Mouse (Mus musculus) ES-E14 (cell line): ENCODE results near the gene Tceal3. TPM values are rescaled to one million over a fixed set of nuclear protein-coding genes. Genes with fewer than 3 reads are reported as not detected.
"Not testable (repeated sequence)": the region's sequence is repeated elsewhere in the genome, so short reads cannot be mapped to it uniquely, and the experiment has no call there.

ENCODE experiments used
- DNase-seq: peaks from one replicate; pipeline ENCODE4 v3.0.0-alpha.2; 2013; ENCODE audit warnings: low read depth, low spot score
- H3K27ac ChIP-seq: 2 replicates; pipeline ENCODE4 v1.5.1; 2012; ENCODE audit warnings: low read depth, mild to moderate bottlenecking, low read length, moderate library complexity, mixed read lengths; ENCODE audit not compliant: poor library complexity, insufficient read depth, severe bottlenecking
- H3K36me3 ChIP-seq: 2 replicates; pipeline ENCODE4 v1.6.1; 2012; ENCODE audit warnings: mild to moderate bottlenecking, low read length, moderate library complexity, mixed read lengths; ENCODE audit not compliant: control insufficient read depth, poor library complexity, insufficient read depth, severe bottlenecking
- H3K4me1 ChIP-seq, 2 experiments: fragments of 150-350 bp in 1 of 2; sonication (generic) in 1 of 2; 2 replicates each; pipeline ENCODE4 v1.6.1; 2012; ENCODE audit warnings: low read length in 2 of 2, mild to moderate bottlenecking in 1 of 2, mixed read lengths in 1 of 2; ENCODE audit not compliant: control insufficient read depth in 2 of 2, insufficient read depth in 2 of 2, poor library complexity in 1 of 2
- H3K4me3 ChIP-seq, 2 experiments: fragments of 150-350 bp in 1 of 2; sonication (generic) in 1 of 2; 2 replicates each; pipeline ENCODE4 v1.5.1; 2012; ENCODE audit warnings: low read length in 2 of 2, low read depth in 1 of 2, mild to moderate bottlenecking in 1 of 2, mixed read lengths in 1 of 2; ENCODE audit not compliant: insufficient read depth in 1 of 2, poor library complexity in 1 of 2, severe bottlenecking in 1 of 2
- H3K9ac ChIP-seq: 2 replicates; pipeline ENCODE4 v1.6.1; 2012; ENCODE audit warnings: low read depth, mild to moderate bottlenecking, low read length, mixed read lengths; ENCODE audit not compliant: poor library complexity, insufficient read depth, severe bottlenecking
- H3K9me3 ChIP-seq: fragments of 150-350 bp; sonication (generic); 2 replicates; pipeline ENCODE4 v1.6.1; 2012; ENCODE audit warnings: low read depth, mild to moderate bottlenecking, low read length; ENCODE audit not compliant: control insufficient read depth, insufficient read depth
- CHD2 ChIP-seq: IDR thresholded peaks from 2 replicates; pipeline ENCODE4 v1.6.1; 2014; ENCODE audit warnings: mild to moderate bottlenecking, low read depth, low read length, inconsistent platforms
- HCFC1 ChIP-seq: IDR thresholded peaks from 2 replicates; pipeline ENCODE4 v1.6.1; 2012; ENCODE audit warnings: low read length, inconsistent platforms, borderline replicate concordance; ENCODE audit not compliant: insufficient read depth
- MAFK ChIP-seq: IDR thresholded peaks from 2 replicates; pipeline ENCODE4 v1.6.1; 2014; ENCODE audit warnings: mild to moderate bottlenecking, low read depth, low read length, inconsistent platforms; ENCODE audit not compliant: insufficient read depth
- ZC3H11A ChIP-seq: IDR thresholded peaks from 2 replicates; pipeline ENCODE4 v1.6.1; 2012; ENCODE audit warnings: low read depth, mild to moderate bottlenecking, inconsistent platforms, low read length, borderline replicate concordance
- ZNF384 ChIP-seq: IDR thresholded peaks from 2 replicates; pipeline ENCODE4 v1.6.1; 2012; ENCODE audit warnings: low read depth, low read length, inconsistent platforms
- in situ Hi-C, 2 experiments: fragments of 600-800 bp; cut with MboI; formaldehyde crosslinking; loops; one replicate each; pipeline ENCODE4 v1.15.1; 2025; ENCODE audit warnings: low sequenced_read_pairs in 2 of 2, inconsistent platforms in 1 of 2; ENCODE audit not compliant: unreplicated experiment in 2 of 2
- total RNA-seq: library from RNA; depleted of rRNA; stranded (reverse); fragments of 300-350 nt; gene quantifications from 2 replicates; pipeline ENCODE4 v1.2.3, GENCODE M21; 2012; rRNA removed

Tceal3 gene
- total RNA-seq, result 0.53 TPM in 1 of 2 replicates, not detected in the other

GRCm38 (mm10) chrX:136590199-136590896 lies at the start of gene Tceal3:
TSS of gene Tceal3 (plus strand) at chrX:136590842.
- H3K4me3 ChIP-seq, result no peak within 1 kb of the TSS
- no peaks in the 10 kb centered on the region for H3K9me3 ChIP-seq
- H3K4me1 ChIP-seq, result no peaks in the 10 kb centered on the region
- DNase-seq, result peak; percentile 35
- in situ Hi-C loops, result no loop called here
- H3K36me3 ChIP-seq, result no peaks in the 10 kb centered on the region
- no peak within 1 kb of the TSS for H3K9ac ChIP-seq
- TF ChIP-seq ZNF384, result no peak
- no peak for TF ChIP-seq HCFC1
- TF ChIP-seq CHD2, result no peak
- TF ChIP-seq ZC3H11A, result no peak
- no peak for TF ChIP-seq MAFK
- no peak within 1 kb of the TSS for H3K27ac ChIP-seq

DNA sequence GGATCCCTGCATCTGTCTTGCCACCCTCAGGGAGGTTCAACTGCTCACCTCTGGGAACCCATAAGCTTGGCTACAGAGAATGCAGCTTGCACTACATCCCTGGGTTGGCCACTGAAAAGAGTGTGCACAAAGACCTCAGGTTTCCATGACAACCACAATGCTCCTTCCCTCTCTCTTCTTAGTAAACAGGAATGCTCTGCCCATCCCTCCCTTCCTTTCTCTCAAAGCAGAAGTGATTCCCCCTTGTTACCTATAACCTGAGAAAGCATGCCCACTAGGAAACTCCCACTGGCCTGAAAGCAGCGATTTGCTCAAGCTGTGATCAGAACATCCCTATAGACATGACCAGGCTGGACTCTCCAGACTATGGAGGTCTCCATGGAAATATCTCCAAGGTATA lies 46.7 kb upstream of the Tceal3 start, which contains the start of gene Kir3dl2:
Gene Kir3dl2, minus strand, starts transcription at position 101 of the 400 bp plus-strand sequence.
- H3K36me3 ChIP-seq, H3K27ac ChIP-seq, H3K9me3 ChIP-seq, in situ Hi-C loops, DNase-seq, H3K4me1 ChIP-seq, H3K9ac ChIP-seq, H3K4me3 ChIP-seq: not testable (repeated sequence)

- DNase-seq, H3K4me3 ChIP-seq, H3K36me3 ChIP-seq, H3K4me1 ChIP-seq, H3K27ac ChIP-seq, H3K9ac ChIP-seq, in situ Hi-C loops, H3K9me3 ChIP-seq: not testable (repeated sequence)
Measured at GRCm38 (mm10) chrX:136569094-136569493, 21.5 kb upstream of the Tceal3 start.

DNA sequence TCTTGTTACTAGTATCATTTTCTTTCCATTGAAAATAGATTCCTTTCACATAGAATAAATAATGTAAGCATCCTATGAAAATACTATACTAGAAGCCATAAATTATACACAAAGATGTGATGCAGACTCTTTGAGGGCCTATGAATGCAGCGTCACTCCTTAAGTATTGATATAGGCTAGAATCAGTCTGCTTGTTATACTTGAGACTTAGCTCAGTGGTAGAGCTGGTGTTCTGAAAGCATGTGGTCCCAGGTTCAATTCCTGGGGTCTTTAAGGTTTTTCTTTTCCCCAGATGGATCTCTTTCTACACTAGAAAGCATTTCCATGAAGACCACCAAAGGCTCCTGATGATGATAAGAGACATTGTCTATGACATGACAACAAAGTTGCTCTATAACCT lies 6.0 kb upstream of the Tceal3 start:
- in situ Hi-C loops, result no loop called here
- H3K36me3 ChIP-seq, result no peaks in the 10 kb centered on the region
- H3K4me1 ChIP-seq, result no peaks in the 10 kb centered on the region
- H3K9me3 ChIP-seq, result no peaks in the 10 kb centered on the region
- no peak overlapping the region for H3K27ac ChIP-seq
- H3K4me3 ChIP-seq, result no peak overlapping the region
- DNase-seq, result no peak
- no peak overlapping the region for H3K9ac ChIP-seq
- TF ChIP-seq MAFK, result no peak
- TF ChIP-seq CHD2, result no peak
- TF ChIP-seq ZNF384, result no peak
- no peak for TF ChIP-seq HCFC1

GRCm38 (mm10) chrX:136590897-136591257 lies 235 bp downstream of the Tceal3 start:
- no peak overlapping the region for H3K27ac ChIP-seq
- TF ChIP-seq ZC3H11A, result no peak
- TF ChIP-seq ZNF384, result no peak
- TF ChIP-seq CHD2, result no peak

More at GRCm38 (mm10) chrX:136590897-136591257, 235 bp downstream of the Tceal3 start:
- Histone ChIP-seq H3K4me3 (no peak overlapping the region), H3K4me1 (no peaks in the 10 kb centered on the region), H3K9me3 (no peaks in the 10 kb centered on the region), H3K36me3 (no peaks in the 10 kb centered on the region), H3K9ac (no peak overlapping the region)
- in situ Hi-C loops, result no loop called here
- DNase-seq, result no peak
